Mouse (Mus musculus): ENCODE measurements at regions not wholly inside any gene's neighbourhood (a gene's known extent, or its start where the extent isn't known, plus 50 kb on each side); places are given as distances from the start of the nearest gene placed in this dataset.

- H3K9ac ChIP-seq (ENCODE audit: low read length) = no peak overlapping the region
- H3K4me1 ChIP-seq (replicated peaks; ENCODE audit: control insufficient read depth, insufficient read depth, low read length) = peaks cover 27% of the 10 kb centered on the region
- no peak overlapping the region for H3K4me2 ChIP-seq (ENCODE audit: low read depth, low read length)
- no peak overlapping the region for H3K4me3 ChIP-seq (ENCODE audit: low read length)
- H3K9me3 ChIP-seq (ENCODE audit: control insufficient read depth, low read length) = no peaks in the 10 kb centered on the region
- no peak for ATAC-seq (ENCODE audit: low read depth)
- 35% methylated on average over 2 of the region's 2 CpGs for WGBS
- no peaks in the 10 kb centered on the region for H3K27me3 ChIP-seq (ENCODE audit: control insufficient read depth, insufficient read depth, low read depth, low read length)
- peak overlapping the region; percentile 47 for H3K27ac ChIP-seq (ENCODE audit: low read length)
- no peaks in the 10 kb centered on the region for H3K36me3 ChIP-seq (ENCODE audit: control insufficient read depth, insufficient read depth, low read length)
Measured at GRCm38 (mm10) chr1:194223610-194224009, 394.4 kb upstream of the Plxna2 start.

- H3K4me2 ChIP-seq (ENCODE audit: low read depth, low read length) = no peak overlapping the region
- ATAC-seq (ENCODE audit: low read depth) = peak; percentile 95
- peak overlapping the region; percentile 47; the same call in 1 of the 2 replicates for H3K27ac ChIP-seq (ENCODE audit: low read length)
- H3K9me3 ChIP-seq (ENCODE audit: control insufficient read depth, low read length) = no peaks in the 10 kb centered on the region
- no peak overlapping the region for H3K9ac ChIP-seq (ENCODE audit: low read length)
- H3K36me3 ChIP-seq (ENCODE audit: control insufficient read depth, insufficient read depth, low read length) = no peaks in the 10 kb centered on the region
- H3K4me1 ChIP-seq (replicated peaks; ENCODE audit: control insufficient read depth, insufficient read depth, low read length) = peaks cover 27% of the 10 kb centered on the region
- H3K27me3 ChIP-seq (ENCODE audit: control insufficient read depth, insufficient read depth, low read depth, low read length) = no peaks in the 10 kb centered on the region
- WGBS = under 1% methylated on average over 9 of the region's 9 CpGs
- no peak overlapping the region for H3K4me3 ChIP-seq (ENCODE audit: low read length)
Measured at GRCm38 (mm10) chr1:194223015-194223414, 395.0 kb upstream of the Plxna2 start.

GRCm38 (mm10) chr1:194208034-194209000, 409.7 kb upstream of the Plxna2 start:
- no peaks in the 10 kb centered on the region for H3K9me3 ChIP-seq (ENCODE audit: control insufficient read depth, low read length)
- no peaks in the 10 kb centered on the region for H3K36me3 ChIP-seq (ENCODE audit: control insufficient read depth, insufficient read depth, low read length)
- H3K4me1 ChIP-seq (replicated peaks; ENCODE audit: control insufficient read depth, insufficient read depth, low read length) = no peaks in the 10 kb centered on the region
- no peak overlapping the region for H3K27ac ChIP-seq (ENCODE audit: low read length)
- WGBS = 56% methylated on average over 14 of the region's 14 CpGs
- ATAC-seq (ENCODE audit: low read depth) = no peak
- no peak overlapping the region for H3K9ac ChIP-seq (ENCODE audit: low read length)
- H3K27me3 ChIP-seq (ENCODE audit: control insufficient read depth, insufficient read depth, low read depth, low read length) = no peaks in the 10 kb centered on the region
- H3K4me3 ChIP-seq (ENCODE audit: low read length) = no peak overlapping the region
- H3K4me2 ChIP-seq (ENCODE audit: low read depth, low read length) = no peak overlapping the region

- Histone ChIP-seq H3K4me1 (replicated peaks; ENCODE audit: control insufficient read depth, insufficient read depth, low read length) (no peaks in the 10 kb centered on the region), H3K27ac (ENCODE audit: low read length) (no peak overlapping the region), H3K27me3 (ENCODE audit: control insufficient read depth, insufficient read depth, low read depth, low read length) (no peaks in the 10 kb centered on the region), H3K9me3 (ENCODE audit: control insufficient read depth, low read length) (no peaks in the 10 kb centered on the region), H3K4me3 (ENCODE audit: low read length) (no peak overlapping the region), H3K4me2 (ENCODE audit: low read depth, low read length) (no peak overlapping the region), H3K36me3 (ENCODE audit: control insufficient read depth, insufficient read depth, low read length) (no peaks in the 10 kb centered on the region), H3K9ac (ENCODE audit: low read length) (no peak overlapping the region)
- WGBS = 34% methylated on average over 2 of the region's 2 CpGs
- ATAC-seq (ENCODE audit: low read depth) = peak; percentile 96
Measured at GRCm38 (mm10) chr1:194197516-194197915, 420.5 kb upstream of the Plxna2 start.

GRCm38 (mm10) chr1:194182293-194182692, 435.7 kb upstream of the Plxna2 start:
- WGBS = 49% methylated on average over 2 of the region's 2 CpGs
- Histone ChIP-seq H3K27me3 (ENCODE audit: control insufficient read depth, insufficient read depth, low read depth, low read length) (no peaks in the 10 kb centered on the region), H3K27ac (ENCODE audit: low read length) (no peak overlapping the region; the same call in 1 of the 2 replicates)

GRCm38 (mm10) chr1:194161469-194161868, 456.5 kb upstream of the Plxna2 start:
- no peaks in the 10 kb centered on the region for H3K36me3 ChIP-seq (ENCODE audit: control insufficient read depth, insufficient read depth, low read length)
- 75% methylated on average over 4 of the region's 4 CpGs for WGBS

More at GRCm38 (mm10) chr1:194182293-194182692, 435.7 kb upstream of the Plxna2 start:
- Histone ChIP-seq H3K4me2 (ENCODE audit: low read depth, low read length) (no peak overlapping the region), H3K4me1 (replicated peaks; ENCODE audit: control insufficient read depth, insufficient read depth, low read length) (no peaks in the 10 kb centered on the region), H3K9me3 (ENCODE audit: control insufficient read depth, low read length) (no peaks in the 10 kb centered on the region), H3K36me3 (ENCODE audit: control insufficient read depth, insufficient read depth, low read length) (no peaks in the 10 kb centered on the region), H3K4me3 (ENCODE audit: low read length) (no peak overlapping the region), H3K9ac (ENCODE audit: low read length) (no peak overlapping the region)
- peak; percentile 85 for ATAC-seq (ENCODE audit: low read depth)

GRCm38 (mm10) chr1:194160761-194161461, 457.1 kb upstream of the Plxna2 start:
- Histone ChIP-seq H3K4me1 (replicated peaks; ENCODE audit: control insufficient read depth, insufficient read depth, low read length) (no peaks in the 10 kb centered on the region), H3K4me3 (ENCODE audit: low read length) (no peak overlapping the region), H3K9ac (ENCODE audit: low read length) (no peak overlapping the region), H3K9me3 (ENCODE audit: control insufficient read depth, low read length) (no peaks in the 10 kb centered on the region), H3K27ac (ENCODE audit: low read length) (no peak overlapping the region), H3K36me3 (ENCODE audit: control insufficient read depth, insufficient read depth, low read length) (no peaks in the 10 kb centered on the region), H3K4me2 (ENCODE audit: low read depth, low read length) (no peak overlapping the region), H3K27me3 (ENCODE audit: control insufficient read depth, insufficient read depth, low read depth, low read length) (no peaks in the 10 kb centered on the region)
- 62% methylated on average over 8 of the region's 8 CpGs for WGBS
- no peak for ATAC-seq (ENCODE audit: low read depth)

More at GRCm38 (mm10) chr1:194161469-194161868, 456.5 kb upstream of the Plxna2 start:
- H3K27ac ChIP-seq (ENCODE audit: low read length) = no peak overlapping the region
- ATAC-seq (ENCODE audit: low read depth) = no peak
- H3K4me1 ChIP-seq (replicated peaks; ENCODE audit: control insufficient read depth, insufficient read depth, low read length) = no peaks in the 10 kb centered on the region
- no peaks in the 10 kb centered on the region for H3K9me3 ChIP-seq (ENCODE audit: control insufficient read depth, low read length)
- no peak overlapping the region for H3K4me3 ChIP-seq (ENCODE audit: low read length)
- H3K9ac ChIP-seq (ENCODE audit: low read length) = no peak overlapping the region
- no peak overlapping the region for H3K4me2 ChIP-seq (ENCODE audit: low read depth, low read length)
- no peaks in the 10 kb centered on the region for H3K27me3 ChIP-seq (ENCODE audit: control insufficient read depth, insufficient read depth, low read depth, low read length)

GRCm38 (mm10) chr1:194157268-194157667, 460.8 kb upstream of the Plxna2 start:
- Histone ChIP-seq H3K27me3 (ENCODE audit: control insufficient read depth, insufficient read depth, low read depth, low read length) (no peaks in the 10 kb centered on the region), H3K4me3 (ENCODE audit: low read length) (no peak overlapping the region), H3K4me2 (ENCODE audit: low read depth, low read length) (no peak overlapping the region), H3K36me3 (ENCODE audit: control insufficient read depth, insufficient read depth, low read length) (no peaks in the 10 kb centered on the region), H3K9me3 (ENCODE audit: control insufficient read depth, low read length) (no peaks in the 10 kb centered on the region), H3K27ac (ENCODE audit: low read length) (no peak overlapping the region), H3K4me1 (replicated peaks; ENCODE audit: control insufficient read depth, insufficient read depth, low read length) (no peaks in the 10 kb centered on the region), H3K9ac (ENCODE audit: low read length) (no peak overlapping the region)
- 88% methylated on average over 6 of the region's 6 CpGs for WGBS
- no peak for ATAC-seq (ENCODE audit: low read depth)
